Mouse (Mus musculus) MEL (cell line): ENCODE measurements around the gene Prr14.

Source experiments
- BHLHE40 ChIP-seq: IDR thresholded peaks from 2 replicates; pipeline ENCODE4 v1.6.1; 2012; ENCODE audit warnings: low read depth, mild to moderate bottlenecking, inconsistent platforms, low read length, improper control_type of control experiment, borderline replicate concordance
- CHD2 ChIP-seq: IDR thresholded peaks from 2 replicates; pipeline ENCODE4 v1.6.1; 2011; ENCODE audit warnings: low read length, improper control_type of control experiment
- CTCF ChIP-seq, 3 experiments: IDR thresholded peaks in 2 of 3; conservative IDR thresholded peaks in 1 of 3; 2 replicates each; pipeline ENCODE4 v1.5.1; 2011 to 2012; ENCODE audit warnings: low read length in 3 of 3, low read depth in 2 of 3, mild to moderate bottlenecking in 2 of 3, improper control_type of control experiment in 1 of 3, inconsistent platforms in 1 of 3, mixed read lengths in 1 of 3, moderate library complexity in 1 of 3; ENCODE audit not compliant: control insufficient read depth in 1 of 3, insufficient read depth in 1 of 3, poor library complexity in 1 of 3, severe bottlenecking in 1 of 3
- EP300 ChIP-seq, 2 experiments: IDR thresholded peaks; 2 replicates each; pipeline ENCODE4 v1.6.1; 2011; ENCODE audit warnings: improper control_type of control experiment in 2 of 2, low read length in 2 of 2, low read depth in 1 of 2, mild to moderate bottlenecking in 1 of 2
- GATA1 ChIP-seq: IDR thresholded peaks from 2 replicates; pipeline ENCODE4 v1.6.1; 2011; ENCODE audit warnings: low read depth, low read length, improper control_type of control experiment
- HCFC1 ChIP-seq: IDR thresholded peaks from 2 replicates; pipeline ENCODE4 v1.6.1; 2012; ENCODE audit warnings: low read depth, mild to moderate bottlenecking, inconsistent platforms, low read length, improper control_type of control experiment, moderate library complexity
- NRF1 ChIP-seq: IDR thresholded peaks from 2 replicates; pipeline ENCODE4 v1.6.1; 2014; ENCODE audit warnings: low read depth, mild to moderate bottlenecking, inconsistent platforms, low read length, improper control_type of control experiment, moderate library complexity; ENCODE audit not compliant: poor library complexity, insufficient read depth, severe bottlenecking
- POLR2A ChIP-seq, 2 experiments: IDR thresholded peaks; 2 replicates each; pipeline ENCODE4 v1.6.1; 2011 to 2012; ENCODE audit warnings: low read length in 2 of 2, mild to moderate bottlenecking in 2 of 2, control low read depth in 1 of 2, improper control_type of control experiment in 1 of 2, low read depth in 1 of 2, moderate library complexity in 1 of 2; ENCODE audit not compliant: control insufficient read depth in 1 of 2, insufficient read depth in 1 of 2, poor library complexity in 1 of 2
- RCOR1 ChIP-seq: IDR thresholded peaks from 2 replicates; pipeline ENCODE4 v1.6.1; 2012; ENCODE audit warnings: low read depth, mild to moderate bottlenecking, inconsistent platforms, low read length, improper control_type of control experiment
- SIN3A ChIP-seq: IDR thresholded peaks from 2 replicates; pipeline ENCODE4 v1.6.1; 2012; ENCODE audit warnings: low read length, improper control_type of control experiment, inconsistent platforms
- SMC3 ChIP-seq: IDR thresholded peaks from 2 replicates; pipeline ENCODE4 v1.6.1; 2011; ENCODE audit warnings: low read depth, low read length, improper control_type of control experiment
- USF1 ChIP-seq: IDR thresholded peaks from 2 replicates; pipeline ENCODE4 v1.6.1; 2014; ENCODE audit warnings: low read depth, mild to moderate bottlenecking, inconsistent platforms, low read length, improper control_type of control experiment, moderate library complexity

- TF ChIP-seq CHD2: no peak
- no peak for TF ChIP-seq SIN3A
- no peak for TF ChIP-seq CTCF (IDR thresholded peaks at IDR 0.05 in 2 of 3, conservative IDR thresholded peaks at IDR 0.05 in 1 of 3; ENCODE audit: control insufficient read depth in 1 of 3, insufficient read depth in 1 of 3, low read depth in 2 of 3, low read length in 3 of 3, poor library complexity in 1 of 3, severe bottlenecking in 1 of 3)
- no peak for TF ChIP-seq RCOR1
- TF ChIP-seq POLR2A (IDR thresholded peaks at IDR 0.05; ENCODE audit: control insufficient read depth in 1 of 2, insufficient read depth in 1 of 2, low read depth in 1 of 2, low read length in 2 of 2, poor library complexity in 1 of 2): no peak
- no peak for TF ChIP-seq EP300 (IDR thresholded peaks at IDR 0.05; ENCODE audit: low read depth in 1 of 2, low read length in 2 of 2)
- no peak for TF ChIP-seq HCFC1
- no peak for TF ChIP-seq USF1
- TF ChIP-seq BHLHE40: no peak
- no peak for TF ChIP-seq SMC3
- TF ChIP-seq GATA1: no peak
- no peak for TF ChIP-seq NRF1
Measured at GRCm38 (mm10) chr7:127515846-127516245, 56.4 kb downstream of the Prr14 start.
